Mouse (Mus musculus): ENCODE measurements around the gene Dynlt1f.
A peak's percentile ranks its signal among the peaks of the same experiment; 100 is the strongest.
"Not testable (repeated sequence)": the region's sequence is repeated elsewhere in the genome, so short reads cannot be mapped to it uniquely, and the experiment has no call there.

Dynlt1f gene

GRCm38 (mm10) chr17:6655567-6656281 lies at the start of gene Dynlt1f:
TSS of gene Dynlt1f (minus strand) at chr17:6655900.
- DNase-seq (ENCODE audit: low spot score), result not testable (repeated sequence)

GRCm38 (mm10) chr17:6703381-6704270 lies 47.9 kb upstream of the Dynlt1f start:
- not testable (repeated sequence) for DNase-seq (ENCODE audit: low spot score)

GRCm38 (mm10) chr17:6702625-6703221 lies 47.0 kb upstream of the Dynlt1f start:
- not testable (repeated sequence) for DNase-seq (ENCODE audit: low spot score)

GRCm38 (mm10) chr17:6700077-6700476 lies 44.4 kb upstream of the Dynlt1f start:
- DNase-seq (ENCODE audit: low spot score), result not testable (repeated sequence)

GRCm38 (mm10) chr17:6699502-6699901 lies 43.8 kb upstream of the Dynlt1f start:
- not testable (repeated sequence) for DNase-seq (ENCODE audit: low spot score)

GRCm38 (mm10) chr17:6697224-6697775 lies 41.6 kb upstream of the Dynlt1f start:
- not testable (repeated sequence) for DNase-seq (ENCODE audit: low spot score)

GRCm38 (mm10) chr17:6696521-6696920 lies 40.8 kb upstream of the Dynlt1f start:
- DNase-seq (ENCODE audit: low spot score), result not testable (repeated sequence)

GRCm38 (mm10) chr17:6695712-6696111 lies 40.0 kb upstream of the Dynlt1f start:
- not testable (repeated sequence) for DNase-seq (ENCODE audit: low spot score)

- peak; percentile 72 for DNase-seq (ENCODE audit: low spot score)
Observed at GRCm38 (mm10) chr17:6691596-6691995, 35.9 kb upstream of the Dynlt1f start.

- not testable (repeated sequence) for DNase-seq (ENCODE audit: low spot score)
Observed at GRCm38 (mm10) chr17:6689344-6689743, 33.6 kb upstream of the Dynlt1f start.

- DNase-seq (ENCODE audit: low spot score), result not testable (repeated sequence)
Observed at GRCm38 (mm10) chr17:6686299-6686971, 30.7 kb upstream of the Dynlt1f start.

- not testable (repeated sequence) for DNase-seq (ENCODE audit: low spot score)
Observed at GRCm38 (mm10) chr17:6685288-6685818, 29.7 kb upstream of the Dynlt1f start.

- DNase-seq (ENCODE audit: low spot score), result not testable (repeated sequence)
Observed at GRCm38 (mm10) chr17:6684464-6685287, 29.0 kb upstream of the Dynlt1f start.

- DNase-seq (ENCODE audit: low spot score), result not testable (repeated sequence)
Observed at GRCm38 (mm10) chr17:6683702-6684101, 28.0 kb upstream of the Dynlt1f start.

GRCm38 (mm10) chr17:6681721-6682120 lies 26.0 kb upstream of the Dynlt1f start:
- not testable (repeated sequence) for DNase-seq (ENCODE audit: low spot score)

GRCm38 (mm10) chr17:6678063-6678462 lies 22.4 kb upstream of the Dynlt1f start:
- DNase-seq (ENCODE audit: low spot score), result not testable (repeated sequence)

GRCm38 (mm10) chr17:6674297-6674696 lies 18.6 kb upstream of the Dynlt1f start:
- DNase-seq (ENCODE audit: low spot score), result not testable (repeated sequence)

GRCm38 (mm10) chr17:6668522-6668921 lies 12.8 kb upstream of the Dynlt1f start:
- DNase-seq (ENCODE audit: low spot score), result not testable (repeated sequence)

GRCm38 (mm10) chr17:6665389-6665788 lies 9.7 kb upstream of the Dynlt1f start:
- not testable (repeated sequence) for DNase-seq (ENCODE audit: low spot score)

- not testable (repeated sequence) for DNase-seq (ENCODE audit: low spot score)
Observed at GRCm38 (mm10) chr17:6662840-6663239, 7.1 kb upstream of the Dynlt1f start.

Measured in urinary bladder, postnatal 10 days (tissue).